Mouse (Mus musculus): ENCODE measurements around the gene Olfr764-ps1. TPM values are rescaled to one million over a fixed set of nuclear protein-coding genes. Genes with fewer than 3 reads are reported as not detected.

Olfr764-ps1 gene
- polyA plus RNA-seq, 1 experiment from 2014 or later = not detected

Other genes with a start within 250 kb of the Olfr764-ps1 start
- 0.26 and 0.33 TPM in 2 replicates for gene Mmp19, start 249.0 kb downstream of the Olfr764-ps1 start, polyA plus RNA-seq (2014; fragmentation: Nextera tagmentation; extraction: Ambion mirVana)
- 36.3 and 40.3 TPM in 2 replicates for gene Dnajc14, start 235.8 kb downstream of the Olfr764-ps1 start, polyA plus RNA-seq (2014; fragmentation: Nextera tagmentation; extraction: Ambion mirVana)
- gene Tmem198b, start 235.5 kb downstream of the Olfr764-ps1 start, polyA plus RNA-seq (2014; fragmentation: Nextera tagmentation; extraction: Ambion mirVana) = 17.4 and 18.6 TPM in 2 replicates
- gene Sarnp, start 222.6 kb downstream of the Olfr764-ps1 start, polyA plus RNA-seq (2014; fragmentation: Nextera tagmentation; extraction: Ambion mirVana) = 279 and 283 TPM in 2 replicates
- 64.4 and 70.6 TPM in 2 replicates for gene Ormdl2, start 218.3 kb downstream of the Olfr764-ps1 start, polyA plus RNA-seq (2014; fragmentation: Nextera tagmentation; extraction: Ambion mirVana)
- 10.0 and 10.2 TPM in 2 replicates for gene Gdf11, start 148.2 kb downstream of the Olfr764-ps1 start, polyA plus RNA-seq (2014; fragmentation: Nextera tagmentation; extraction: Ambion mirVana)
- gene Cd63, start 138.9 kb downstream of the Olfr764-ps1 start, polyA plus RNA-seq (2014; fragmentation: Nextera tagmentation; extraction: Ambion mirVana) = 168 and 177 TPM in 2 replicates
- 11.3 TPM in 2 replicates for gene Rdh5, start 117.0 kb downstream of the Olfr764-ps1 start, polyA plus RNA-seq (2014; fragmentation: Nextera tagmentation; extraction: Ambion mirVana)
- gene Bloc1s1, start 115.9 kb downstream of the Olfr764-ps1 start, polyA plus RNA-seq (2014; fragmentation: Nextera tagmentation; extraction: Ambion mirVana) = 242 and 271 TPM in 2 replicates
- gene Itga7, start 106.1 kb downstream of the Olfr764-ps1 start, polyA plus RNA-seq (2014; fragmentation: Nextera tagmentation; extraction: Ambion mirVana) = 1.6 and 1.7 TPM in 2 replicates
- not detected in 2 replicates for gene Mettl7b, start 78.9 kb downstream of the Olfr764-ps1 start, polyA plus RNA-seq (2014; fragmentation: Nextera tagmentation; extraction: Ambion mirVana)
- not detected in 2 replicates for gene Olfr9, start 50.5 kb downstream of the Olfr764-ps1 start, polyA plus RNA-seq (2014; fragmentation: Nextera tagmentation; extraction: Ambion mirVana)
- not detected in 2 replicates for gene Olfr763, start 29.1 kb downstream of the Olfr764-ps1 start, polyA plus RNA-seq (2014; fragmentation: Nextera tagmentation; extraction: Ambion mirVana)
- gene Olfr765, start 10.1 kb upstream of the Olfr764-ps1 start, polyA plus RNA-seq (2014; fragmentation: Nextera tagmentation; extraction: Ambion mirVana) = not detected in 2 replicates
- gene Olfr766-ps1, start 29.1 kb upstream of the Olfr764-ps1 start, polyA plus RNA-seq (2014; fragmentation: Nextera tagmentation; extraction: Ambion mirVana) = not detected in 2 replicates
- not detected in 2 replicates for gene Olfr767, start 43.0 kb upstream of the Olfr764-ps1 start, polyA plus RNA-seq (2014; fragmentation: Nextera tagmentation; extraction: Ambion mirVana)
- gene Olfr768, start 59.5 kb upstream of the Olfr764-ps1 start, polyA plus RNA-seq (2014; fragmentation: Nextera tagmentation; extraction: Ambion mirVana) = not detected in 2 replicates
- gene Olfr769, start 78.0 kb upstream of the Olfr764-ps1 start, polyA plus RNA-seq (2014; fragmentation: Nextera tagmentation; extraction: Ambion mirVana) = not detected in 2 replicates
- gene Olfr770, start 99.1 kb upstream of the Olfr764-ps1 start, polyA plus RNA-seq (2014; fragmentation: Nextera tagmentation; extraction: Ambion mirVana) = not detected in 2 replicates
- not detected in 2 replicates for gene Olfr771, start 124.9 kb upstream of the Olfr764-ps1 start, polyA plus RNA-seq (2014; fragmentation: Nextera tagmentation; extraction: Ambion mirVana)
- not detected in 2 replicates for gene Olfr772, start 138.0 kb upstream of the Olfr764-ps1 start, polyA plus RNA-seq (2014; fragmentation: Nextera tagmentation; extraction: Ambion mirVana)
- not detected in 2 replicates for gene Olfr773, start 147.5 kb upstream of the Olfr764-ps1 start, polyA plus RNA-seq (2014; fragmentation: Nextera tagmentation; extraction: Ambion mirVana)
- not detected in 2 replicates for gene Olfr774, start 196.3 kb upstream of the Olfr764-ps1 start, polyA plus RNA-seq (2014; fragmentation: Nextera tagmentation; extraction: Ambion mirVana)
- gene Olfr775, start 208.5 kb upstream of the Olfr764-ps1 start, polyA plus RNA-seq (2014; fragmentation: Nextera tagmentation; extraction: Ambion mirVana) = not detected in 2 replicates
- not detected in 2 replicates for gene Olfr776, start 219.2 kb upstream of the Olfr764-ps1 start, polyA plus RNA-seq (2014; fragmentation: Nextera tagmentation; extraction: Ambion mirVana)
- gene Olfr777, start 231.6 kb upstream of the Olfr764-ps1 start, polyA plus RNA-seq (2014; fragmentation: Nextera tagmentation; extraction: Ambion mirVana) = not detected in 2 replicates